Mouse (Mus musculus): ENCODE measurements around the gene Shisa5. TPM values are rescaled to one million over a fixed set of nuclear protein-coding genes. Genes with fewer than 3 reads are reported as not detected.

The Shisa5 gene
- polyA plus RNA-seq, 1 experiment from 2014 or later, result 122 TPM

- Histone ChIP-seq H3K9ac (ENCODE audit: low read depth, low read length) (peak overlapping the region; percentile 55), H3K4me2 (ENCODE audit: low read length) (peak overlapping the region; percentile 55), H3K36me3 (ENCODE audit: insufficient read depth, low read length) (peaks cover 23% of the 10 kb centered on the region), H3K9me3 (replicated peaks; ENCODE audit: low read length) (no peaks in the 10 kb centered on the region), H3K27ac (peak overlapping the region; percentile 78), H3K27me3 (ENCODE audit: insufficient read depth, low read length) (no peaks in the 10 kb centered on the region), H3K4me1 (replicated peaks; ENCODE audit: insufficient read depth, low read length) (peaks cover 20% of the 10 kb centered on the region; the same call in 1 of the 2 replicates), H3K4me3 (replicated peaks; ENCODE audit: low read depth, low read length) (peak overlapping the region; percentile 24)
- 90% methylated on average over 12 of the region's 12 CpGs for WGBS
- no peak for TF ChIP-seq CTCF (IDR thresholded peaks at IDR 0.05; ENCODE audit: low read depth)
- DNase-seq (ENCODE audit: low spot score), result no peak
- ATAC-seq (replicated peaks; ENCODE audit: low FRiP score, low read depth), result no peak
These were observed 17.1 kb downstream of the Shisa5 start for GRCm38 (mm10) chr9:109055271-109056030.

GRCm38 (mm10) chr9:109056081-109056690, 17.8 kb downstream of the Shisa5 start:
- Histone ChIP-seq H3K4me2 (ENCODE audit: low read length) (no peak overlapping the region), H3K27ac (no peak overlapping the region), H3K4me1 (replicated peaks; ENCODE audit: insufficient read depth, low read length) (peaks cover 20% of the 10 kb centered on the region; the same call in 1 of the 2 replicates), H3K9ac (ENCODE audit: low read depth, low read length) (no peak overlapping the region), H3K27me3 (ENCODE audit: insufficient read depth, low read length) (no peaks in the 10 kb centered on the region), H3K9me3 (replicated peaks; ENCODE audit: low read length) (no peaks in the 10 kb centered on the region), H3K36me3 (ENCODE audit: insufficient read depth, low read length) (peaks cover 23% of the 10 kb centered on the region), H3K4me3 (replicated peaks; ENCODE audit: low read depth, low read length) (no peak overlapping the region)
- WGBS, result 91% methylated on average over 17 of the region's 17 CpGs
- no peak for ATAC-seq (replicated peaks; ENCODE audit: low FRiP score, low read depth)
- DNase-seq (ENCODE audit: low spot score), result no peak
- TF ChIP-seq CTCF (IDR thresholded peaks at IDR 0.05; ENCODE audit: low read depth), result no peak

GRCm38 (mm10) chr9:109056916-109057315, 18.6 kb downstream of the Shisa5 start:
- Histone ChIP-seq H3K4me3 (replicated peaks; ENCODE audit: low read depth, low read length) (no peak overlapping the region), H3K27ac (no peak overlapping the region)
- WGBS, result 83% methylated on average over 4 of the region's 4 CpGs

GRCm38 (mm10) chr9:109057543-109057942, 19.2 kb downstream of the Shisa5 start:
- peaks cover 23% of the 10 kb centered on the region; the same call in 1 of the 2 replicates for H3K36me3 ChIP-seq (ENCODE audit: insufficient read depth, low read length)
- WGBS, result 95% methylated on average over 5 of the region's 5 CpGs
- H3K27me3 ChIP-seq (ENCODE audit: insufficient read depth, low read length), result no peaks in the 10 kb centered on the region
- H3K4me3 ChIP-seq (replicated peaks; ENCODE audit: low read depth, low read length), result no peak overlapping the region
- no peak overlapping the region for H3K9ac ChIP-seq (ENCODE audit: low read depth, low read length)
- ATAC-seq (replicated peaks; ENCODE audit: low FRiP score, low read depth) (no peak), DNase-seq (ENCODE audit: low spot score) (no peak)
- H3K27ac ChIP-seq, result no peak overlapping the region
- H3K9me3 ChIP-seq (replicated peaks; ENCODE audit: low read length), result no peaks in the 10 kb centered on the region
- H3K4me1 ChIP-seq (replicated peaks; ENCODE audit: insufficient read depth, low read length), result peaks cover 20% of the 10 kb centered on the region; the same call in 1 of the 2 replicates
- H3K4me2 ChIP-seq (ENCODE audit: low read length), result no peak overlapping the region
- no peak for TF ChIP-seq CTCF (IDR thresholded peaks at IDR 0.05; ENCODE audit: low read depth)

More at GRCm38 (mm10) chr9:109056916-109057315, 18.6 kb downstream of the Shisa5 start:
- H3K36me3 ChIP-seq (ENCODE audit: insufficient read depth, low read length), result peaks cover 23% of the 10 kb centered on the region; the same call in 1 of the 2 replicates
- DNase-seq (ENCODE audit: low spot score) (no peak), ATAC-seq (replicated peaks; ENCODE audit: low FRiP score, low read depth) (no peak)
- no peaks in the 10 kb centered on the region for H3K27me3 ChIP-seq (ENCODE audit: insufficient read depth, low read length)
- TF ChIP-seq CTCF (IDR thresholded peaks at IDR 0.05; ENCODE audit: low read depth), result no peak
- no peaks in the 10 kb centered on the region for H3K9me3 ChIP-seq (replicated peaks; ENCODE audit: low read length)
- H3K4me2 ChIP-seq (ENCODE audit: low read length), result no peak overlapping the region
- no peak overlapping the region for H3K9ac ChIP-seq (ENCODE audit: low read depth, low read length)
- peaks cover 20% of the 10 kb centered on the region; the same call in 1 of the 2 replicates for H3K4me1 ChIP-seq (replicated peaks; ENCODE audit: insufficient read depth, low read length)

DNA sequence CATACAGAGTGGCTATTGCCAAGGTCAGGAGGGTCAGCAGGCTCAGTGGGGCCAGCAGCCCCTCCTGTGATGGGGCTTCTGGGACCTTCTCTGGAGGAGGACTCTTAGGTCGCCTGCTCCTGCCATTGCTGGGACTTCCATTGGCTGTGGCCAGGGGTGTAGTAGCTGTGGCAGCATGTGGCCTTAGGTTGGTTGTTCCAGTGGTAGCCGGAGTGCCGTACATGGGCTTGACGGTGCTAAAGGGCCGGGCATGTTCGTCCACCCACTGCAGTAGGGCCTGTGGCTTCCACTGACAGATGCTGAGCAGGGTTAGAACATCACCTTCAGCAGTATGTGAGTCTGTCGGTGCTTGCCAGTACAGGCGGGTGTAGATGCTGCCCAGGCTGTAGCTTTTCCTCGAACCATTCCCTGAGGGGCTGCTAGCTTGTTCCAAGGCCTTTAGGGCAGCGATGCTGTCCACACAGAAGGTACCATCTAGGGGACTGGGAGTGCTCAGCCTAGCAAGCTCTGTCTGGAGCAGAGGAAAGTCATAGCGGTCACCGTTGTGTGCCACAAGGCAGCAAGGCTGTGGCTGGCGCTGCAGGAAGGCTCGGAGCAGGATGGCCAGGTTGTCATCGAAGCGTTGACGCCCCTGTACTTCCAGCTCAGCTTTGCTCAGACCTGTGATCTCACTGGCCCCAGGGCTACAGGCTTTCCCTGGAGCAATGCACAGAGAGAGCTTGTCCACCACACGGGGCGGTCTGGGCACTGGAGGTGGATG, 19.8 kb downstream of the Shisa5 start:
- Histone ChIP-seq H3K4me3 (replicated peaks; ENCODE audit: low read depth, low read length) (peak overlapping the region; percentile 37), H3K27me3 (ENCODE audit: insufficient read depth, low read length) (no peaks in the 10 kb centered on the region)

More for the DNA sequence above, 19.8 kb downstream of the Shisa5 start:
- TF ChIP-seq CTCF (IDR thresholded peaks at IDR 0.05; ENCODE audit: low read depth), result no peak
- peak overlapping the region; percentile 56 for H3K9ac ChIP-seq (ENCODE audit: low read depth, low read length)
- WGBS, result 93% methylated on average over 19 of the region's 19 CpGs
- no peak for ATAC-seq (replicated peaks; ENCODE audit: low FRiP score, low read depth)
- no peak for DNase-seq (ENCODE audit: low spot score)
- peak overlapping the region; percentile 90 for H3K27ac ChIP-seq
- peaks cover 20% of the 10 kb centered on the region; the same call in 1 of the 2 replicates for H3K4me1 ChIP-seq (replicated peaks; ENCODE audit: insufficient read depth, low read length)
- peak overlapping the region; percentile 63 for H3K4me2 ChIP-seq (ENCODE audit: low read length)
- H3K36me3 ChIP-seq (ENCODE audit: insufficient read depth, low read length), result peaks cover 25% of the 10 kb centered on the region; the same call in 1 of the 2 replicates
- no peaks in the 10 kb centered on the region for H3K9me3 ChIP-seq (replicated peaks; ENCODE audit: low read length)
